Mouse (Mus musculus) liver, embryonic 14.5 days (tissue): ENCODE measurements around the gene Tsnaxip1. TPM values are rescaled to one million over a fixed set of nuclear protein-coding genes. Genes with fewer than 3 reads are reported as not detected.

Experiments used
- ATAC-seq: fragments of 200-750 bp; cut with Nextera tagmentation; 2 replicates; pipeline ENCODE4 v1.8.0; 2017; ENCODE audit warnings: moderate number of reproducible peaks, mild to moderate bottlenecking, moderate library complexity; ENCODE audit not compliant: insufficient read depth
- DNase-seq, 3 experiments: peaks; one replicate each; pipeline ENCODE4 v3.0.0-alpha.2; 2012 to 2013; ENCODE audit warnings: low read depth in 3 of 3, low spot score in 3 of 3
- H3K27ac ChIP-seq: fragments of 300-500 bp; sonication (generic); 2 replicates; pipeline ENCODE4 v1.5.1; 2014; ENCODE audit warnings: moderate library complexity, mild to moderate bottlenecking, control low read depth, inconsistent platforms
- H3K27me3 ChIP-seq: fragments of 300-500 bp; sonication (generic); 2 replicates; pipeline ENCODE4 v1.6.1; 2014; ENCODE audit warnings: mild to moderate bottlenecking, low read length, moderate library complexity; ENCODE audit not compliant: control insufficient read depth, insufficient read depth
- H3K36me3 ChIP-seq: fragments of 300-500 bp; sonication (generic); replicated peaks from 2 replicates; pipeline ENCODE4 v1.6.1; 2014; ENCODE audit warnings: low read depth; ENCODE audit not compliant: control insufficient read depth, insufficient read depth
- H3K4me1 ChIP-seq, 2 experiments: fragments of 200-500 bp in 1 of 2; fragments of 300-500 bp in 1 of 2; sonication (generic) in 1 of 2; replicated peaks; 2 replicates each; pipeline ENCODE4 v1.6.1; 2012 to 2014; ENCODE audit warnings: antibody characterized with exemption in 1 of 2, inconsistent platforms in 1 of 2, low read length in 1 of 2; ENCODE audit not compliant: control insufficient read depth in 2 of 2, insufficient read depth in 2 of 2
- H3K4me2 ChIP-seq: fragments of 300-500 bp; sonication (generic); 2 replicates; pipeline ENCODE4 v1.6.1; 2014; ENCODE audit warnings: low read depth, mild to moderate bottlenecking, control low read depth, moderate library complexity
- H3K4me3 ChIP-seq, 2 experiments: fragments of 200-500 bp in 1 of 2; fragments of 300-500 bp in 1 of 2; sonication (generic) in 1 of 2; 2 replicates each; pipeline ENCODE4 v1.5.1; 2012 to 2014; ENCODE audit warnings: low read depth in 2 of 2, low read length in 2 of 2, mild to moderate bottlenecking in 2 of 2, control low read depth in 1 of 2, inconsistent platforms in 1 of 2, moderate library complexity in 1 of 2; ENCODE audit not compliant: insufficient read depth in 1 of 2
- H3K9ac ChIP-seq: fragments of 300-500 bp; sonication (generic); replicated peaks from 2 replicates; pipeline ENCODE4 v1.6.1; 2014; ENCODE audit warnings: mild to moderate bottlenecking, control low read depth, moderate library complexity
- H3K9me3 ChIP-seq: fragments of 300-500 bp; sonication (generic); 2 replicates; pipeline ENCODE4 v1.6.1; 2016; ENCODE audit warnings: low read length, mixed read lengths; ENCODE audit not compliant: control insufficient read depth
- CTCF ChIP-seq: IDR thresholded peaks from 2 replicates; pipeline ENCODE4 v1.5.1; 2016; ENCODE audit warnings: antibody characterized with exemption, low read depth, control low read depth
- EP300 ChIP-seq: IDR thresholded peaks from 2 replicates; pipeline ENCODE4 v1.6.1; 2016; ENCODE audit warnings: antibody characterized with exemption, low read depth
- WGBS: fragments of 180-500 bp; shearing (Covaris S2); extraction: QIAGEN DNeasy Blood & Tissue Kit; methylation state at CpG from one replicate; pipeline ENCODE4 v1.1.7; 2014; ENCODE audit not compliant: insufficient replicate concordance; 5-methylcytosine and 5-hydroxymethylcytosine counted together
- polyA plus RNA-seq, 2 experiments: library from polyadenylated mRNA; depleted of rRNA in 1 of 2; stranded (reverse) in 1 of 2; unstranded in 1 of 2; fragments of >200 nt; fragmentation: Nextera tagmentation in 1 of 2; extraction: Ambion mirVana in 1 of 2; gene quantifications; 2 replicates each; pipeline versions ENCODE4 v1.2.1 to v1.2.3; 2012 to 2014

Tsnaxip1 gene
- polyA plus RNA-seq, 2 experiments, result 0.04 to 0.06 TPM

DNA sequence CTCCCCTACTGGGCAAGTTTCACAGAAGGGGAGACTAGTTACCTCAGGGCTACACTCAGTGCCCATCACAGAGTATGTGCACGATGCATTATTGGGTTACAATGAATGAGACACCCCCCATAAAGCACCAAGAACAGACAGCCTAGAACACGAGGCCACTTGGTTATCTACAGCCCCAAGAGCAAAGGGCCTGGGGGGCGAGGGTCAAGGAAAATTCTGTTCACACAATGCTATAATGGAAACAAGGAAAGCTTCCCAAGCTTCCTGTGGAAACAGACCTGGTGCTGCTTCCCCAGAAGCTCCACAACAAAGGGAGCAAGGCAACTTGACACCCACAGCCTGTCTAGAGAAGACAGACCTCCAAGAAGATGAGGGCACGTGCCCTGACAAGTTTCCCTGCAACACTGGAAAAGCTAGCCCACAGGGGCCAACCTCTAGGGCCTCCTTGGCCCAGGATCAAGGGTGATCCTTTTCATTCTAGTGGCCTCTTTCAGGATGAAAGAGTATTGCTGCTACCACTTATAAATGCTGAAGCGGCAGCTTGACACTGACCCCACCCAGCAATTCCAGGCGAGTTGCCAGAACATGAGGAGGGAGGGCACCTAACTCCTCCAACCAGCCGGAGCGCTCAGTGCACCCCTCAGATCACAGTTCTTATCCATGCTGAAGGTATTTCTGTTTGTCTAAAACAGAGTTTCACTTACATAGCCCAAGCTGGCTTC is 28.3 kb upstream of the Tsnaxip1 start:
- Histone ChIP-seq H3K27ac (peak overlapping the region; percentile 99), H3K9ac (peak overlapping the region; percentile 77), H3K4me3 (peak overlapping the region in 1 of 2 experiments; percentile 50; a peak in 2 of 4 replicates), H3K9me3 (no peaks in the 10 kb centered on the region), H3K27me3 (no peaks in the 10 kb centered on the region), H3K36me3 (peaks cover 71% of the 10 kb centered on the region), H3K4me1 (peaks cover 73 to 78% of the 10 kb centered on the region in 2 experiments), H3K4me2 (peak overlapping the region; percentile 87)
- DNase-seq (peak; percentile 58 to 62 (median 62)), ATAC-seq (peak; percentile 22; the same call in 1 of the 2 replicates)
- WGBS, result 30% methylated on average over 8 of the region's 8 CpGs
- TF ChIP-seq EP300 (peak; percentile 41; the same call in 1 of the 2 replicates), CTCF (no peak)

DNA sequence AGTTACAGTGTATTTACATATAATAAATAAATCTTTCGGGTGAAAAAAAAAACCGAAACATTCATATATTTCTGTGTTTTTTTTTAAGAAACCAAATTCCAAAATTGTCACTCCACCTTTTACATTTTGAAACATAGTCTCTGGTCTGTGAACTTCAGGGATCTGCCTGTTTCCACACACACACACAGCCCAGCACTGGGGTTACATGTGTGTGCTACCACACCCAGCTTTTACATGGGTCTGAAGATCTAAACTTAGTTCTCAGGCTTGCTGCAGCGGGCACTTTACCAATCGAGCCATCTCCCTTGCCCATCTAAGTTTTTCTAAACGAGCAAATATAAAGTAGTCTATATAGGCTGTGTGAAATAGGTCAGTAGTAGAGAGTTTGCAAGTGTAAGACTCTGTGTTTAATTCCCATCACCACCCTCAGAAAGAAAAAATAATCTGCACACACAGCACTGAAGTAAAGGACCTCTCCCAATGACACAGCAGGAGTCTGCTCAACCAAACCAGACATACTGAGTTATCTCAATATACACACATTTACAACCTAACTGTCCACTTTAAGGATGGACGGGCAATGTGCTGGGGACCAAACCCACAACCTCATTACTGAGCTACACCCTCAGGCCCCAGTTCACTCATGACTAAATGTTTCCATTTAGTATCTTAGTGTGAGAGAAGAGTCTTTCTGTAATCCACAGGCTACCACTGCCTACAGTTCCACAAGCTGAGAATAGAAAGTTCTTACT is 26.2 kb upstream of the Tsnaxip1 start:
- H3K9me3 ChIP-seq, result no peaks in the 10 kb centered on the region
- TF ChIP-seq EP300, result peak; percentile 97
- TF ChIP-seq CTCF, result no peak
- H3K27me3 ChIP-seq, result no peaks in the 10 kb centered on the region
- 33% methylated on average over 6 of the region's 6 CpGs for WGBS
- H3K9ac ChIP-seq, result peak overlapping the region; percentile 77
- DNase-seq (peak; percentile 84 to 90 (median 87)), ATAC-seq (peak; percentile 92)
- peaks cover 62 to 67% of the 10 kb centered on the region in 2 experiments for H3K4me1 ChIP-seq
- peak overlapping the region; percentile 87 for H3K4me2 ChIP-seq
- H3K36me3 ChIP-seq, result peaks cover 69% of the 10 kb centered on the region
- H3K4me3 ChIP-seq, result peak overlapping the region; percentile 50 to 52
- H3K27ac ChIP-seq, result peak overlapping the region; percentile 99

DNA sequence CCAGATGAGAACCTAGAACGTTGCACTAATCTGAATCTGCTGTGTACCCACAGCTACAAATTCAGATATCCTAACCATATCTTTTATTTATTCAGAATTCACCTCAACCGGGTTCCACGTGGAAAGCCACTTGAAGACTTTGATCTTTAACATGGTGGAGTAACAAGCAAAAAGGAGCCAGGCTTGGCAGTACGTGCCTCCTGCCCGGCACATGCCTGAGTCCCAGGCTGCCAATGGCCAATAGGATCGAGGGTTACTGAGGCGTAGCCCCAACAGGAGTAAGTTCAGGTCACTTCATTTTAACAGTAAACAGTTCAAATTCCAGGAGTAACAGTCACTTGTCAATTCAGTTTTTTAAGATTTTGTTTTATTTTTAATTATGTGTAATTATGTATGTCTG is 22.7 kb upstream of the Tsnaxip1 start:
- H3K27ac ChIP-seq, result peak overlapping the region; percentile 46
- H3K36me3 ChIP-seq, result peaks cover 72% of the 10 kb centered on the region

DNA sequence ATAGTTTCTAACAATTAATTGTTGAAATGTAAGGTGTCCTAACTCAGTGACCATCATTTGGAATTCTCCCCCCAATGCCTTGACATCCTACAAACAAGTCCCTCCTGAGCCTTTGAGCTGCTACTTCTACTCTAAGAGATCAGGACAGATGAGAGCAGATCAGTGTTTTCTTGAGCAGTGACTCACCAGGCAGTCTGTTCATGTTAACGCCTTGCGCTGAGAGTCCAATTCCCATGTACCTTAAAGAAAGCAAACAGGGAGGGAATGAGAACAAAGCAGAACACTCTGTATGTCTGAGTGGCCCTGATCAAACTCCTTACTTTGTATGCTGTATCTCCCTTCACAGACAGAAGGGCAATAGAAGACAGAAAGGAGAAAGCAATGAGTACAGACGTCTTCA is 22.2 kb upstream of the Tsnaxip1 start:
- Histone ChIP-seq H3K27ac (peak overlapping the region; percentile 46), H3K9ac (no peak overlapping the region; the same call in 1 of the 2 replicates), H3K27me3 (no peaks in the 10 kb centered on the region), H3K9me3 (no peaks in the 10 kb centered on the region), H3K4me2 (0 out of 2 replicates have a peak overlapping the region, but pooled peaks have one; percentile 2), H3K36me3 (peaks cover 70% of the 10 kb centered on the region), H3K4me3 (no peak overlapping the region), H3K4me1 (peaks cover 51 to 59% of the 10 kb centered on the region in 2 experiments)
- 74% methylated on average over 3 of the region's 3 CpGs for WGBS
- DNase-seq (no peak), ATAC-seq (no peak)
- no peak for TF ChIP-seq EP300
- no peak for TF ChIP-seq CTCF

More for the DNA sequence above, 22.7 kb upstream of the Tsnaxip1 start:
- no peaks in the 10 kb centered on the region for H3K9me3 ChIP-seq
- DNase-seq (no peak), ATAC-seq (no peak)
- no peak overlapping the region for H3K4me3 ChIP-seq
- no peak overlapping the region for H3K9ac ChIP-seq
- H3K4me1 ChIP-seq, result peaks cover 54 to 61% of the 10 kb centered on the region in 2 experiments
- H3K4me2 ChIP-seq, result peak overlapping the region; percentile 14; the same call in 1 of the 2 replicates
- no peaks in the 10 kb centered on the region for H3K27me3 ChIP-seq
- 86% methylated on average over 7 of the region's 7 CpGs for WGBS
- TF ChIP-seq CTCF, result no peak
- no peak for TF ChIP-seq EP300

DNA sequence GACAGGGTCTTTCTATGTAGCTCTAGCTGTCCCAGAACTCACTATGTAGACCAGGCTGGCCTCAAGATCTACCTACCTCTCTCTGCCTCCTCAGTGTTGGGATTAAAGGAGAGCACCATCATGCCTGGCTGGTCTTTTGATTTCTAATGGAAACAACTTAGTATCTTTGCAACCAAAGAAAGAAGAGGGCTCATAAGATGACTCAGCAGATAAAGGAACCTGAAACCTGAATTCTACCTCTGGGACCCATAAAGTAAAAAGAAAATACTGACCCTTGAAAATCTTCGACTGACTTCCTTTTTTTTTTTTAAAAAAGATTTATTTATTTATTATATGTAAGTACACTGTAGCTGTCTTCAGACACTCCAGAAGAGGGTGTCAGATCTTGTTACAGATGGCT is 21.6 kb upstream of the Tsnaxip1 start:
- Histone ChIP-seq H3K27me3 (no peaks in the 10 kb centered on the region), H3K36me3 (peaks cover 70% of the 10 kb centered on the region), H3K4me2 (no peak overlapping the region), H3K9me3 (no peaks in the 10 kb centered on the region), H3K27ac (peak overlapping the region; percentile 46), H3K4me3 (no peak overlapping the region), H3K9ac (no peak overlapping the region), H3K4me1 (peaks cover 51 to 59% of the 10 kb centered on the region in 2 experiments)
- DNase-seq (no peak), ATAC-seq (no peak)
- TF ChIP-seq CTCF (no peak), EP300 (no peak)
- WGBS, result 45% methylated on average over 1 of the region's 1 CpGs
